Mouse (Mus musculus) MEL (cell line): ENCODE results near the gene Pnpla1.

Experiments
- CHD1 ChIP-seq: IDR thresholded peaks from 2 replicates; pipeline ENCODE4 v1.6.1; 2012; ENCODE audit warnings: low read depth, mild to moderate bottlenecking, inconsistent platforms, low read length, improper control_type of control experiment
- CHD2 ChIP-seq: IDR thresholded peaks from 2 replicates; pipeline ENCODE4 v1.6.1; 2011; ENCODE audit warnings: low read length, improper control_type of control experiment
- CTCF ChIP-seq, 3 experiments: IDR thresholded peaks in 2 of 3; conservative IDR thresholded peaks in 1 of 3; 2 replicates each; pipeline ENCODE4 v1.5.1; 2011 to 2012; ENCODE audit warnings: low read length in 3 of 3, low read depth in 2 of 3, mild to moderate bottlenecking in 2 of 3, improper control_type of control experiment in 1 of 3, inconsistent platforms in 1 of 3, mixed read lengths in 1 of 3, moderate library complexity in 1 of 3; ENCODE audit not compliant: control insufficient read depth in 1 of 3, insufficient read depth in 1 of 3, poor library complexity in 1 of 3, severe bottlenecking in 1 of 3
- E2F4 ChIP-seq: IDR thresholded peaks from 2 replicates; pipeline ENCODE4 v1.6.1; 2011; ENCODE audit warnings: low read depth, low read length, improper control_type of control experiment, borderline replicate concordance
- GATA1 ChIP-seq: IDR thresholded peaks from 2 replicates; pipeline ENCODE4 v1.6.1; 2011; ENCODE audit warnings: low read depth, low read length, improper control_type of control experiment
- MAX ChIP-seq: IDR thresholded peaks from 2 replicates; pipeline ENCODE4 v1.6.1; 2011; ENCODE audit warnings: low read length, improper control_type of control experiment
- POLR2AphosphoS2 ChIP-seq: IDR thresholded peaks from 2 replicates; pipeline ENCODE4 v1.6.1; 2011; ENCODE audit warnings: low read length, improper control_type of control experiment
- RCOR1 ChIP-seq: IDR thresholded peaks from 2 replicates; pipeline ENCODE4 v1.6.1; 2012; ENCODE audit warnings: low read depth, mild to moderate bottlenecking, inconsistent platforms, low read length, improper control_type of control experiment
- SMC3 ChIP-seq: IDR thresholded peaks from 2 replicates; pipeline ENCODE4 v1.6.1; 2011; ENCODE audit warnings: low read depth, low read length, improper control_type of control experiment
- UBTF ChIP-seq: IDR thresholded peaks from 2 replicates; pipeline ENCODE4 v1.6.1; 2012; ENCODE audit warnings: low read depth, mild to moderate bottlenecking, inconsistent platforms, low read length, improper control_type of control experiment, moderate library complexity, borderline replicate concordance; ENCODE audit not compliant: insufficient read depth

DNA sequence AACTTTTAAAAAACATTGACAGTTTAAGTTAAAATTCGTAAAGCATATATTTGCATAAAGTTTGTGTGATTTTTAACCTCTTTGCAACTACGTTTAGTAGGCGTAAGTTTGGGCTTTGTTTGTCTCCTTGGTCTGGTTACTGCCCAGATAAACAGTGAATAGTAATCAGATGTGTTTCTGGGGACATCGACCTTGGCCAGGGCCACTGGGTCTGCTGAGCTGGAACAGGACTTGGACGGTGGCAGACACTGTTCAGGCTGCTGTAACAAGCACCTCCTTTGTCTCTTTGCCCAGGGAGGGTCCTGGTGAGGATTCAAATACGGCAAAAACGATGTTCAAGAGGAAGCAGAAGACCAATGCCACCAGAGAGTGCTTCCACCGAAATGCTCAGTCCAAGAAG, 27.0 kb downstream of the Pnpla1 start:
- no peak for TF ChIP-seq MAX
- no peak for TF ChIP-seq SMC3
- TF ChIP-seq UBTF = no peak
- no peak for TF ChIP-seq GATA1
- no peak for TF ChIP-seq CHD1
- no peak for TF ChIP-seq RCOR1
- TF ChIP-seq E2F4 = no peak
- TF ChIP-seq CTCF (IDR thresholded peaks at IDR 0.05 in 2 of 3, conservative IDR thresholded peaks at IDR 0.05 in 1 of 3; ENCODE audit: control insufficient read depth in 1 of 3, insufficient read depth in 1 of 3, low read depth in 2 of 3, low read length in 3 of 3, poor library complexity in 1 of 3, severe bottlenecking in 1 of 3) = no peak
- TF ChIP-seq POLR2AphosphoS2 = no peak
- no peak for TF ChIP-seq CHD2
